Mouse (Mus musculus): ENCODE data around the gene Erlin1. TPM values are rescaled to one million over a fixed set of nuclear protein-coding genes. Genes with fewer than 3 reads are reported as not detected.

The Erlin1 gene
- polyA plus RNA-seq, 1 experiment from 2014 or later, result 20.0 TPM

DNA sequence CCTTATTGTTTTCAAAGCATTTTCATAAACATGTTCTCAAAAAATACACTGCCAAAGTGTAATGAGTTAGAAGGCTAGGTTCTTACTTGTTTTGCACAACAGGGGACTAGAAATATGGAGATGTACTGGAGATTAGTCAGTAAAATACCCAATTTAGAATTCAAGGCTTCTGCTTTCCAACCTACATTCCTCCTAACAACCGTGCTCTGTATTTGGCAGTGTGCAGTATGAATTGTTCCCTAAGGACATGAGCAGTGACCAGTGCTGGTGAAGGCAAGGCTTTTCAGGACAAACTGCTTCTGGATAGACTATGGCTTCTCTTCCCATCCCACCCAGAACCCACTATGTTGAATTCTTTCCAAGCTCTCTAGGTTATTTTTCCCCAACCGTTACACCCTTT is 11.3 kb upstream of the Erlin1 start:
- ATAC-seq (replicated peaks), result no peak
- Histone ChIP-seq H3K4me1 (no peaks in the 10 kb centered on the region), H3K27ac (replicated peaks) (no peak overlapping the region), H3K9ac (replicated peaks) (no peak overlapping the region), H3K9me3 (no peaks in the 10 kb centered on the region), H3K36me3 (peaks cover 65% of the 10 kb centered on the region), H3K4me2 (replicated peaks) (no peak overlapping the region), H3K27me3 (no peaks in the 10 kb centered on the region), H3K4me3 (no peak overlapping the region)
- 93% methylated on average over 2 of the region's 2 CpGs for WGBS

- Histone ChIP-seq H3K4me3 (no peak overlapping the region), H3K9ac (replicated peaks) (no peak overlapping the region), H3K27me3 (no peaks in the 10 kb centered on the region), H3K36me3 (peaks cover 67% of the 10 kb centered on the region), H3K4me2 (replicated peaks) (no peak overlapping the region), H3K9me3 (no peaks in the 10 kb centered on the region), H3K27ac (replicated peaks) (no peak overlapping the region), H3K4me1 (no peaks in the 10 kb centered on the region)
- 90% methylated on average over 2 of the region's 2 CpGs for WGBS
- no peak for ATAC-seq (replicated peaks)
Observed at GRCm38 (mm10) chr19:44080023-44080422, 10.4 kb upstream of the Erlin1 start.

- H3K27me3 ChIP-seq, result no peaks in the 10 kb centered on the region
- peaks cover 58% of the 10 kb centered on the region for H3K36me3 ChIP-seq
- H3K4me1 ChIP-seq, result no peaks in the 10 kb centered on the region
- H3K4me2 ChIP-seq (replicated peaks), result no peak overlapping the region
- ATAC-seq (replicated peaks), result no peak
- no peak overlapping the region for H3K27ac ChIP-seq (replicated peaks)
- H3K9ac ChIP-seq (replicated peaks), result no peak overlapping the region
- WGBS, result 92% methylated on average over 4 of the region's 4 CpGs
- no peaks in the 10 kb centered on the region for H3K9me3 ChIP-seq
- H3K4me3 ChIP-seq, result no peak overlapping the region
Observed at GRCm38 (mm10) chr19:44077024-44077423, 7.4 kb upstream of the Erlin1 start.

DNA sequence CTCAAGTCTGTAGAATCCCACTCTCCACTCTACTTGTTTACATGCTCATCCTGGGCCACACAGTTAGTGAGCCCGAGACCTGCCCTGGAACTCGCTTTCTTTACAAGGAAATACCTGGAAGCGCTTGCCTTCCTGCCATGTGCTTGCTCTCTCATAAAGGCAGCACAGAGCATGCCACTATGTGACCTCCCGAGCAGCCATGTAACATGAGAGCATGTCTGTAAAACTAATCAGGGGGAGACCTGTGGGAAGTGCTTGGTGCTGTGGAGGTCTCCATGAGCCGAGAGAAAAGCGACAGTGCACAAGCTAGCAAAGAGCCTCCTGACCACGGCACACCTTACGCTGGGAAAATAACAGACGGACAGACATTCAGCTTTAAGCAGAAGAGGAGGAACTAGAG is 6.9 kb upstream of the Erlin1 start:
- no peaks in the 10 kb centered on the region for H3K9me3 ChIP-seq
- ATAC-seq (replicated peaks), result no peak
- H3K36me3 ChIP-seq, result peaks cover 54% of the 10 kb centered on the region
- 92% methylated on average over 9 of the region's 9 CpGs for WGBS
- H3K27me3 ChIP-seq, result no peaks in the 10 kb centered on the region
- no peak overlapping the region for H3K4me2 ChIP-seq (replicated peaks)
- no peak overlapping the region for H3K9ac ChIP-seq (replicated peaks)
- H3K27ac ChIP-seq (replicated peaks), result no peak overlapping the region
- H3K4me3 ChIP-seq, result no peak overlapping the region
- H3K4me1 ChIP-seq, result no peaks in the 10 kb centered on the region

DNA sequence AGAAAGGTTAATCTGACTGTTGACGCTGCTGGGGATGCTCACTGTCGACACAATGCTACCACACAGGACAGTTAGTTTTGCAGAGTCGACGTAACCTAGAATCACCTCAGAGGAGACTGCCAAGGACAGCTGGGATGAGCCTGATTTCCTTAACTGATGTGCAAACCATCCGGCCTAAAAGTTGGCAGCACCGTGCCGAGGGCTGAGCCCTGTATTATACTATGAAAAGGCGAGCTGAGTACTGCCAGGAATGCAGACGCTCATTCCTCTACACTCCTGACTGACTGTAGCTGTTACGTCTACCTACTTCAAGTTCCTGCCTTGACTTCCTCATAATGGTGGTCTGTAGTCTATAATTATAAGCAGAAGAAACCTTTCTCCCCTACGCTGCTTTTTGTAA is 5.4 kb upstream of the Erlin1 start:
- Histone ChIP-seq H3K27me3 (no peaks in the 10 kb centered on the region), H3K4me3 (no peak overlapping the region), H3K4me1 (0 out of 2 replicates have a peak, but pooled peaks cover 2% of the 10 kb centered on the region), H3K9ac (replicated peaks) (no peak overlapping the region), H3K4me2 (replicated peaks) (no peak overlapping the region), H3K9me3 (no peaks in the 10 kb centered on the region), H3K27ac (replicated peaks) (no peak overlapping the region), H3K36me3 (peaks cover 47% of the 10 kb centered on the region)
- WGBS, result 86% methylated on average over 11 of the region's 11 CpGs
- ATAC-seq (replicated peaks), result no peak

- no peaks in the 10 kb centered on the region for H3K9me3 ChIP-seq
- H3K4me2 ChIP-seq (replicated peaks), result no peak overlapping the region
- peaks cover 19% of the 10 kb centered on the region for H3K4me1 ChIP-seq
- no peaks in the 10 kb centered on the region for H3K27me3 ChIP-seq
- H3K27ac ChIP-seq (replicated peaks), result no peak overlapping the region
- H3K36me3 ChIP-seq, result peaks cover 16% of the 10 kb centered on the region
- H3K9ac ChIP-seq (replicated peaks), result no peak overlapping the region
- H3K4me3 ChIP-seq, result no peak overlapping the region
- 57% methylated on average over 5 of the region's 5 CpGs for WGBS
- no peak for ATAC-seq (replicated peaks)
Observed at GRCm38 (mm10) chr19:44071166-44071565, 1.6 kb upstream of the Erlin1 start.

- H3K4me2 ChIP-seq (replicated peaks), result peak overlapping the region; percentile 76
- no peaks in the 10 kb centered on the region for H3K9me3 ChIP-seq
- peak overlapping the region; percentile 63 for H3K27ac ChIP-seq (replicated peaks)
- peak overlapping the region; percentile 75 for H3K9ac ChIP-seq (replicated peaks)
- ATAC-seq (replicated peaks), result no peak
- H3K4me3 ChIP-seq, result peak overlapping the region; percentile 64
- WGBS, result 5% methylated on average over 4 of the region's 4 CpGs
- H3K36me3 ChIP-seq, result peaks cover 7% of the 10 kb centered on the region
- H3K27me3 ChIP-seq, result no peaks in the 10 kb centered on the region
- H3K4me1 ChIP-seq, result peaks cover 19% of the 10 kb centered on the region
Observed at GRCm38 (mm10) chr19:44069914-44070232, 288 bp upstream of the Erlin1 start.

- H3K9me3 ChIP-seq, result no peaks in the 10 kb centered on the region
- H3K9ac ChIP-seq (replicated peaks), result no peak overlapping the region
- H3K36me3 ChIP-seq, result peaks cover 5% of the 10 kb centered on the region; the same call in 1 of the 2 replicates
- peaks cover 19% of the 10 kb centered on the region for H3K4me1 ChIP-seq
- peak overlapping the region; percentile 76 for H3K4me2 ChIP-seq (replicated peaks)
- peak overlapping the region; percentile 64 for H3K4me3 ChIP-seq
- ATAC-seq (replicated peaks), result no peak
- H3K27ac ChIP-seq (replicated peaks), result no peak overlapping the region
- WGBS, result 77% methylated on average over 4 of the region's 4 CpGs
- no peaks in the 10 kb centered on the region for H3K27me3 ChIP-seq
Observed at GRCm38 (mm10) chr19:44068232-44068631, 1.4 kb downstream of the Erlin1 start.

GRCm38 (mm10) chr19:44067323-44068049 is 2.1 kb downstream of the Erlin1 start:
- Histone ChIP-seq H3K36me3 (peaks cover 6% of the 10 kb centered on the region; the same call in 1 of the 2 replicates), H3K4me2 (replicated peaks) (no peak overlapping the region), H3K9me3 (no peaks in the 10 kb centered on the region), H3K9ac (replicated peaks) (no peak overlapping the region), H3K27me3 (no peaks in the 10 kb centered on the region), H3K27ac (replicated peaks) (no peak overlapping the region), H3K4me3 (no peak overlapping the region), H3K4me1 (peaks cover 19% of the 10 kb centered on the region)
- ATAC-seq (replicated peaks), result no peak
- 73% methylated on average over 9 of the region's 9 CpGs for WGBS

GRCm38 (mm10) chr19:44064734-44065133 is 4.9 kb downstream of the Erlin1 start:
- no peak overlapping the region for H3K27ac ChIP-seq (replicated peaks)
- H3K4me3 ChIP-seq, result no peak overlapping the region
- H3K9ac ChIP-seq (replicated peaks), result no peak overlapping the region
- ATAC-seq (replicated peaks), result no peak
- H3K4me1 ChIP-seq, result peaks cover 15% of the 10 kb centered on the region
- no peak overlapping the region for H3K4me2 ChIP-seq (replicated peaks)
- H3K9me3 ChIP-seq, result no peaks in the 10 kb centered on the region
- H3K36me3 ChIP-seq, result peaks cover 14% of the 10 kb centered on the region; the same call in 1 of the 2 replicates
- no peaks in the 10 kb centered on the region for H3K27me3 ChIP-seq
- WGBS, result 97% methylated on average over 2 of the region's 2 CpGs

DNA sequence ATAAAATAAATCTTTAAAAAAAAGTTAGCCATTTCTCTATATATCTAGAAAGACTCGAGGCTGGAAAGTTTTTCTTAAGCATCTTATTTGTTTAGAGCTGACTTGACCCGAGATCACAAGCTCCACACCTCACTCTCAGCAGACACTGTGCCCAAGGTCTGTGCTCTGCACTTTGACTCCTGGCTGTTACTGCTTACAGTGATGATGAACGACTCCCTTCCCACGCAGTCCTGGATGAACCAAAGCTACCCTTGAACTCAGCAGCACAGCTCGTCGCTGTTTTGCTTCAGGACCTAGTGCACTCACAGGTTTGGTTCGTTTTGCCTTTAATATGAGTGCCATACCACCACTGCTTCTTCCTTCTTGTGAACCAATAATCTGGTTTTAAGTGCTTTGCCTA is 5.8 kb downstream of the Erlin1 start:
- Histone ChIP-seq H3K9ac (replicated peaks) (no peak overlapping the region), H3K9me3 (no peaks in the 10 kb centered on the region), H3K27ac (replicated peaks) (no peak overlapping the region), H3K27me3 (no peaks in the 10 kb centered on the region), H3K4me2 (replicated peaks) (no peak overlapping the region), H3K4me3 (no peak overlapping the region), H3K36me3 (peaks cover 22% of the 10 kb centered on the region; the same call in 1 of the 2 replicates), H3K4me1 (peaks cover 13% of the 10 kb centered on the region)
- no peak for ATAC-seq (replicated peaks)
- 93% methylated on average over 7 of the region's 7 CpGs for WGBS

DNA sequence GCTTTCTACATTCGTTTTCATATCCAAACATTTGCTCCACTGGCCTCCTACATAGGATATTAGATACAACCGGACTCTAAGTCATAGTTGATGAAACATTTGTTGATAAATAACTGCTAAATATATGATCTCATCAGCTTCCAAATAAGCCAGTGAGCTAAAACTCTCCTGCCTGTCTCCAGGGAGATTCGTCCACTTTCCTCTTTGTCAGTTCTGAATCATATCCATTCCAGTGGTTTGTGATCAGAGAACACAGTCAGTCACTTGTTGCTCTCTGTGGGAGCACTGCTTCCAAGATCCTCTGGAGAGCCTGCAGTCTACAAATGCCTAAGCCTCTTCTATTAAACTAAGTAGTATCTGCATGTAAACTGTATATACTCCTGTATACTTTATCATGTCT is 9.4 kb downstream of the Erlin1 start:
- Histone ChIP-seq H3K4me2 (replicated peaks) (no peak overlapping the region), H3K27me3 (no peaks in the 10 kb centered on the region), H3K36me3 (peaks cover 39% of the 10 kb centered on the region), H3K9me3 (no peaks in the 10 kb centered on the region), H3K4me3 (no peak overlapping the region), H3K4me1 (no peaks in the 10 kb centered on the region), H3K27ac (replicated peaks) (no peak overlapping the region), H3K9ac (replicated peaks) (no peak overlapping the region)
- 91% methylated on average over 3 of the region's 3 CpGs for WGBS
- no peak for ATAC-seq (replicated peaks)

All from forebrain, embryonic 15.5 days (tissue).